Mouse (Mus musculus) frontal cortex, adult (tissue): ENCODE results near the gene Agtpbp1.

Experiments used
- ATAC-seq: cut with Nextera tagmentation; 2 replicates; pipeline ENCODE4 v1.9.2; 2017; ENCODE audit warnings: mild to moderate bottlenecking, moderate library complexity, mixed read lengths; ENCODE audit not compliant: low TSS enrichment

Agtpbp1 gene

DNA sequence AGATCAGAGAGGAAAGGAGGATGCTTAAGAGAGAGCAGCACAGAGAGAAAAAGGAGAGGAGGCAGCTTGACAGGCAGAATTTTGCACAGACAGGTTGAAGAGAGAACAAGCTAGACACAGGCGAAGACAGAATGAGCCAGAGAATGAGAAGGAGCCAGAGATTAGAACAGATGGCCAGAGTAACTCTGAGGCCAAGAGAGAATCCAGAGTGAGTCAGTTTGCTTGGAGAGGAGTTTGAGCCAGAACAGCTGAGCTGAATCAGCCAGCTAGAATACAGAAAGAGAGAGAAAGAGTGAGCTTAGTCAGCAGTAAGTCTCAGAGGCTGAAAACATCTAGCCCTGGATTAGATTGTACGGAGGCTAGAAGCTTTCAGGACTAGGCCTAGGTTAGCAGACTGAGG is 12.5 kb downstream of the Agtpbp1 start:
- peak; percentile 96 for ATAC-seq

- no peak for ATAC-seq
Observed at GRCm38 (mm10) chr13:59571107-59571506, 13.9 kb downstream of the Agtpbp1 start.

- peak; percentile 89 for ATAC-seq
Observed at GRCm38 (mm10) chr13:59565945-59566520, 19.0 kb downstream of the Agtpbp1 start.

DNA sequence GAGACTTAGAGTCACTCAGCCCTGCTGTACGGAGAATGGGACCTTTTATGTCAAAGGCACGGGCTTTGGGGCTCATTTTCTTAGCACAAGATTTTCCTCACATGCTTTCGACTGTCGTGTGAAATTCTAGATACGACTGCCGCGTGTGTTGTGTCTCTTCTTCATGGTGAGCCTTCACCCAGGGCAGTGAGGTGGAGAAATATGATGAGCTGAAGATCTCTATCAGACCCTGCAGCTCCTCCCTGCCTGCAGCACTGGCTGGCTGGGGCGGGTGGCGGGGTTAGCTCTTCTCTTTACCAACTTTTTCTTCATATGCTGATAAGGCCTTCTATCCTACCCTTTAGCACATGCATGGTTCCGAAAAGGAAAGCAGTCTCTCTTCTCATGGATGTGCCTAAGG is 20.1 kb downstream of the Agtpbp1 start:
- ATAC-seq, result no peak

DNA sequence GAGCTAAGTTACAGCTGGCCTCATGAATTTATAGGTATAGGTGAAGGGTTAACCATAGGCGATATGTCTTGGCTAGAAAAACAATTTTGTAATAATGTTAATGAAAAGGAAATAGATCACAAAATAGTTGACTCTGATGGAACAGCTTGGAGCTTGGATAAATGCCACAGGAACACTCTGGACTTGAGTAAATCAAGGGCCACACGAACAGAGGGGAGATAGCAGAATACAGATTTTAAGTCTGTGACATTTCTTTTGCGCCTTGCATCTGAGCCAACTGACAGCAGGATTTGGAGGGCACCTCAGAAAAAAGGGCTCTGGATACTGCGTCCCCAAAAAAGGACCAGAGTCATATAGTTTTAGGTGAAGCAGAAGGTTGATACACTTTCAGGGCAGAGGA is 20.5 kb downstream of the Agtpbp1 start:
- no peak for ATAC-seq

- ATAC-seq, result no peak
Observed at GRCm38 (mm10) chr13:59562471-59562870, 22.6 kb downstream of the Agtpbp1 start.

DNA sequence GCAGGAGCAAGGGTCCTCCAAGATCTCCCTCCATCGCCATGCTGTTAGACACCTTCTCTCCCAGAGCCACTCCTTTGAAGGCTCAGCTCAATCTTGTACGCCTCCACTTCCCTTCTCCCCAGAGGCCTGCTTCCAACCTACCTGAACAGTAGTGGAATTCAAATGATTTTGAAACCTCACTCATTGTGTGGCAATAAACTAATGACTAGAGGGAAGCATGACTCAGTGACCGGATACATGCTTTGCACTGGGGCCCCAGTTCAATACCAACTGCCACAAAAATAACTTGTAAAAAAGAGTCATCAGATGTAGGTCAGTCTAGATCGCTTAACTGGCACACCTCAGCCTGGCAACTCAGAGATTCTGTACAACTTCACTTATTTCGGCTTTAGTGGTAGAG is 26.3 kb downstream of the Agtpbp1 start:
- no peak for ATAC-seq

- ATAC-seq, result peak; percentile 80
Observed at GRCm38 (mm10) chr13:59557185-59557985, 27.6 kb downstream of the Agtpbp1 start.

GRCm38 (mm10) chr13:59556670-59557069 is 28.4 kb downstream of the Agtpbp1 start:
- ATAC-seq, result peak; percentile 38

GRCm38 (mm10) chr13:59555613-59556192 is 29.3 kb downstream of the Agtpbp1 start:
- ATAC-seq, result no peak

GRCm38 (mm10) chr13:59554772-59555505 is 30.1 kb downstream of the Agtpbp1 start:
- ATAC-seq, result no peak

- no peak for ATAC-seq
Observed at GRCm38 (mm10) chr13:59552751-59553150, 32.3 kb downstream of the Agtpbp1 start.

- no peak for ATAC-seq
Observed at GRCm38 (mm10) chr13:59552286-59552685, 32.7 kb downstream of the Agtpbp1 start.

DNA sequence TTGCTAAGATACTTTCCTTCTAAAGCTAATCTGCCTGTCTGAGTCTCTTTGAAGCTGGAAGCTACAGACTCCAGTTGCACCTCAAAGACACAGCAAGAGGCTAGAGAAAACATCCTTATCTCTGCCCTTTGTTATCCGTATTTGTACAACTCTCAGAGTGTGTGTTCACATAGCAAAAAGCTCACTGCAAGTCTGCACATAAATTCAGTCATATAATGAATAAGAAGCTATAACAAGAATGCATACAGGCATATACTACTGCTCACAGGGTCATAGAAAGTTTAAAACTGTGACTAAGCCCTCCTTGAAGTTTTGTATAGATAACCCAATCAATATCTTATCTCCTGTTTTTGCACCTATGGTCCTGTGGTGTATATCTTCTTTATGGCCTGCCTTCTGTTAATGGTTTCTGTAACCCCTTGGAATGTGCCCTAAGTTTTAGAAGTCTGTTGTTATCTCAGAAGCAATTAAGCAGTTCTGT is 35.7 kb downstream of the Agtpbp1 start:
- ATAC-seq, result no peak

DNA sequence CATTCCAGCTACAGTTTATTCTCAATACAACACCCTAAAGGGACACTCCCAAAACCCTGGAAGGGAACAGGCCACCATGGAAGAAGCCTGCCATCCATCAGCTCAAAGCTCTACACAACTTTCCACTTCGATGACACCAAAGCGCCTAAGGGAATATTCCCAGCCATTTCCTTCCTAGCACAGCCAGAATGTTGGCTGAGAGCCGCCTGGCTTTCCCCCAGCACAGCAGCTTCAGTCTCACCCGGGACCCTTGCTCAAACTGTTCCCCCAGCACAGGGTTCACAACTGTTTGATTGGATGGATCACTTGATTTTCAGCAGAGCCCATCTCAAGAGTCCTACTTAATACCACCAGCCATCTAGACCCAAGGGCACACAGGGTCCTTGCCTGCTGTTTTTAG is 37.3 kb downstream of the Agtpbp1 start:
- ATAC-seq, result no peak

GRCm38 (mm10) chr13:59547091-59547490 is 37.9 kb downstream of the Agtpbp1 start:
- ATAC-seq, result no peak

- ATAC-seq, result peak; percentile 36; the same call in 1 of the 2 replicates
Observed at GRCm38 (mm10) chr13:59542411-59542810, 42.6 kb downstream of the Agtpbp1 start.

- no peak for ATAC-seq
Observed at GRCm38 (mm10) chr13:59540030-59540429, 45.0 kb downstream of the Agtpbp1 start.

GRCm38 (mm10) chr13:59538661-59539060 is 46.4 kb downstream of the Agtpbp1 start:
- ATAC-seq, result no peak

GRCm38 (mm10) chr13:59536631-59537030 is 48.4 kb downstream of the Agtpbp1 start:
- ATAC-seq, result no peak

DNA sequence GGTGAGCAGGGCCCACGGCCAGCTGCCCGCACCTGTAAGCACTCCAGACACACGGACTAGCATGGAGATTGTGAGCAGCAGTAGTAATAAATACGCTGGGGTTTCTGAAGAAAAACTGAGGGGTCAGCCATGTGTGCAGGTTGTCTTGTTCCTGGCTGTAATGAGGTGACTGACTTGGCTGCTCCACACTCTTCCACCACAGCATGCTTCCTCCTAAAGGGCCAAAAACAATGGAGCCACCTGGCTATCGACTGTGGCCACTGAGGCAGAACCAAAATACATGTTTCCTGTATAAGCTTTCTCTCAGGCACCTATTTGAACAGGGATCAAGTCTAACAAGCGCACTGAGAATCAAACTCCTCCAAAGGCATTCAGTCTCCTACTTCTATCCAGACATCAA is 49.3 kb downstream of the Agtpbp1 start:
- no peak for ATAC-seq

DNA sequence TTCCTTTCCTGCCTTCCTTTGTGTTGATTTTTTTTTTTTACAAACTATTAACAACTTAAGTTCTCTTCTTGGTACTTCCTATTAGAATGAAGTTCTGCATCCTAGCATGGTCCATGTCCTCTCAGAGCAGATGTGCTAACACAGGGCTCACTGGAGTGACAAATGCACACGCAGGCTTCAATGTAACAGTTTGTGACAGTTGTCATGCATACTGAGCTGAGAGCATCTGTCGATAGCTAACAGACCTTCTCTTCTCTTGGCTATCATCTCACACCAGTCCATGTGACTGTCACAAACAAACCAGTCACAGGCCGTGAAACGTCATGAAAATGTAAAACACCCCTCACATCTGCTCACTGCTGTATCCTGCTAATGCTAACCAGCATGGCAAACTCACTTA is 50.7 kb downstream of the Agtpbp1 start:
- ATAC-seq, result no peak
